Mouse (Mus musculus): ENCODE data around the gene Rps6kc1.

Gene Rps6kc1

GRCm38 (mm10) chr1:190901082-190901481 lies 10.5 kb downstream of the Rps6kc1 start:
- DNase-seq (ENCODE audit: low read depth in 2 of 2, low spot score in 2 of 2): no peak

DNA sequence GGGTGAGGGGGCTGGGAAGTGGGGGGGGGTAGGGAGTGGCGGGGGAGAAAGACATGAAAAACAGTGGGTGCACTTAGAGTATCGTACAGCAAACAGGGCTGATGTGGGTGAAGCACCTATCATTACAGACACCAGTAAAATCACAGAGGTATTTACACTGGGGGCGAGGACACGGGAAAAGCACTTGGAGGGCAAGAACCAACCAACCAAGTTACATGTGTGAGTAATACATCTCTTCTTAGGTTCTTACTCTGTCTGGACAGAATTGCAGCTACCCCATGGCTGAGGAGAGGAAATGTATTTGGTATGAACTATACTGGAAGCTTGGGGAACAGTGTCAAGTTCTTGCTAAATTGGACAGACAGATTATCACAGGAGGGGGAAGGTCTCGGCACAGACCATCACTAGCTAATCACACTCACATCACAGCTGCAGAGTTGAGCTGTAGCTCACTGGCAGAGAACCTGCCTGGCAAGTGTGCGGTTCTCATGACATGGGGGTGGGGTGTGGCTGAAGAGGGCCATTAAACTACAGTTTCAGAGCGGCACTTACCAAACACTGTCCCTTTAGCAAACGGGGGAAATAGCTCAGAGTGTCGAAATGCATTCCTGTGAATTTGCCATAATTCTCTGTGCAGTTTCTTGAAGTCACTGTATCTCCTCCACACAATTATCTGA lies 12.5 kb downstream of the Rps6kc1 start:
- DNase-seq (ENCODE audit: low read depth in 2 of 2, low spot score in 2 of 2): no peak

GRCm38 (mm10) chr1:190898186-190898585 lies 13.4 kb downstream of the Rps6kc1 start:
- no peak for DNase-seq (ENCODE audit: low read depth in 2 of 2, low spot score in 2 of 2)

DNA sequence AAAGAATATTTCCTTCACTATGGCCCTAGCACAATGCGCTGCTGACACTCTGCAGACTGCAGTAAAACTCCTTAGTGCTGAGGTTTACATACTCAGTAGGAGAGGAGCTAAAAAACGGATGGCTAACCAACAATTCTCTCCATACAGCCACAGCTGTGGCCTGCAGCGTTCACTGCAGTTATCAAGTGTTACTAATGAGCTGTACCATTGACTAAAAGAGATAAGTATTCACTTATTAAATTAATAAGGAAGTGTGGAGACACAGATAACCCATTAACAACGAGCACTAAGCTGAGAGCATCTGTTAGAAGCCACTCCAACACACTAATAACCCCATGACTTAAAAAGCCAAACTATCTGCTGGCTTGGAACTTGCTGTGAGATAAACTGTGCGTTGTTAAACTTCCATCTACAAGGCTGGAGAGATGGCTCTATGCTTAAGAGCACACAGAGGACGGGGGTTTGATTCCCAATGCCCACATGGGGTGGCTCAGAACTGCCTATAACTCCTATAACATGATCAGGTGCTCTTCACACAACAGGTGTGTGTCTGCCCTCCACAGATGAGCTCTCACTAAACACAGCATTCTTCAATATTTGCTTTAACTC lies 17.9 kb downstream of the Rps6kc1 start:
- no peak for DNase-seq (ENCODE audit: low read depth in 2 of 2, low spot score in 2 of 2)

DNA sequence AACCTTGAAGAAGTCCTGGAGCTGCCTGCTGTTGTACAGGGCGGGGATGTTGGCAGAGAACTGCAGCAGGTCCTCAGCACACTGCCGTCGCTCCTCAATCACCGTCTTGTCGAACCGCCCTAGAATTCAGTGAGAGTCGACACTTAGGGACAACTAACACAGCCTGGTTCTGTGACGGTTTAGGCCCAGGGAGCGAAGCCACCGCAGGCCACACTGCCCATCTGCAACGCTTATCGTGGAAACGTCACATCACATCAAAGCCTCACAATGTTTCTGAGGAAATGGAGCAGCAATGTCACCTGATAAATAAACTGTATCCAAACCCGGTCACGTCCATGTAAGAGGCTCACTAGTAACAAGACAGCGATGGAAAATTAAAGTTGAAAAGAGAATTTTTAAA lies 22.9 kb downstream of the Rps6kc1 start:
- no peak for DNase-seq (ENCODE audit: low read depth in 2 of 2, low spot score in 2 of 2)

DNA sequence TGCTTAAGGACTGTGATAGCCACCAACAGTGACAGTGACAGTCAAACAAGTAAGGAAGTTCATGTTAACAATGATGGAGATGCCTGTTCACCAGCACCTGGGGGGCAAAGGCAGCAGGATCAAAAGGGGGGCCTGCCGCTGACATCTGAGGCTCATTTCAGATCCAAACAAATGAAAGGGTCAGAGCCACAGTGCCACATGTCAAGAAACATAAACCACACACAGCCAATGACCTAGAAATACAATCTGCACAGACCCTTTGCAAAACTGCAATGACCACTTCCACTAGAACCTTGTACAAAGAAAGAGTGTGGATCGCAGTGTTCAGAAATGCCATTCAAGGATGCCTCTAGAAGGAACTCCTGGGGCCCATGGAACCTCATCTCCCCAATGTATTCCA lies 23.5 kb downstream of the Rps6kc1 start:
- no peak for DNase-seq (ENCODE audit: low read depth in 2 of 2, low spot score in 2 of 2)

- no peak for DNase-seq (ENCODE audit: low read depth in 2 of 2, low spot score in 2 of 2)
Observed at GRCm38 (mm10) chr1:190886014-190886413, 25.6 kb downstream of the Rps6kc1 start.

DNA sequence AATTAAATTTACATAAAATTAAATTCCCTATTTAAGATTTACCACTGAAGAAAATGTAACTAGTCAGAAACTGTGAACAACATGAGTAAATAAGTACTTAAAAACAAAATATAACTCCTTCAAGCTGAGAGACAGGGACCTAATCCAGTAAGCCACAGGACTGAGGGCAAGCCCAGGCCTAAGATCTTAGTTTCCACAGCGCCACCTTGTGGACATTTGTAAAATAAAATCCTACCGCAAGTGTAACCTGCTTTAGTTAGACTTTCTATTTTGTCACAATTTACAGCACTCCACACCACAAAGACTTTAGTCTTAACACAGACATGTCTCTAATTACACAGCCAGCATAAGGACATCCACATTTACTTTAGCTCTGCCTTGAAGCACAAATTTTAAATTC lies 30.1 kb downstream of the Rps6kc1 start:
- DNase-seq (ENCODE audit: low read depth in 2 of 2, low spot score in 2 of 2): peak; percentile 14 to 46

GRCm38 (mm10) chr1:190880638-190881037 lies 30.9 kb downstream of the Rps6kc1 start:
- DNase-seq (ENCODE audit: low read depth in 2 of 2, low spot score in 2 of 2): no peak

DNA sequence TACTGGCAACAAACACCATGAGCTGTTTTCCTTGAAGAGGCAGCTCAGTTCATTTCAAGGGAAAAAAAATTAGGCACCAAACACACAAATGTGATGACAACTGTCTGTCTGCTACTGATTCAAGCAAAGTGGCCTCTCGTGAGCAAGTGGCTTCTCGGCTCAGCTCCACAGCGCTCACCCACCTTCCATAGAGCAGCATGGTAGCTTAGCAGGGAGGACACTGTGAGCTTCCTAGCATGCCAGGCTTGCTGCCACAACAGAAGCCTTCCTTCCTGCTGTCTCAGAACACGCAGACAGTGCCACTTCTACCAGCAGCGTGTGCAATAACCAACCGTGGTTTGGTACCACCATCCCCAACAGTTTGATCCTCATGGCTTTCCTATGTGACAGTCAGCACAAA lies 35.8 kb downstream of the Rps6kc1 start:
- DNase-seq (ENCODE audit: low read depth in 2 of 2, low spot score in 2 of 2): no peak

DNA sequence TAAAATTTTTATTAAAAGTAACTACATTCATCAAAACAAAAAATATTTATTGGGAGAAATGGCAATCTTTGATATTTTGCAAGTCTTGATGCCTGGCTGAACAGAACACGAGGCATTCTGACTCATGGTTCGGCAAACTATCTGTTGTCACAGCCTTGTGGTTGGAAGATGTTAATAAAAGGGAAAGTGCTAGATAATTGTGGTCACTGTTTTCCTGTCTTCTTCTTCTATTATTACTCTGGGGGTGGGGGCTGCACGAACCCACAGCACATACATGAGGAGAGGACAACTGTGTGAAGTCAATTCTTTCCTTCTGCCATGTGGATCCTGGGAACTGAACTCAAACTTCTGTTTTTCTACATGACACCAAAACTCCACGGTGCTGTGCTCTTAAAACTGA lies 36.5 kb downstream of the Rps6kc1 start:
- DNase-seq (ENCODE audit: low read depth in 2 of 2, low spot score in 2 of 2): no peak

GRCm38 (mm10) chr1:190871068-190871467 lies 40.5 kb downstream of the Rps6kc1 start:
- no peak for DNase-seq (ENCODE audit: low read depth in 2 of 2, low spot score in 2 of 2)

DNA sequence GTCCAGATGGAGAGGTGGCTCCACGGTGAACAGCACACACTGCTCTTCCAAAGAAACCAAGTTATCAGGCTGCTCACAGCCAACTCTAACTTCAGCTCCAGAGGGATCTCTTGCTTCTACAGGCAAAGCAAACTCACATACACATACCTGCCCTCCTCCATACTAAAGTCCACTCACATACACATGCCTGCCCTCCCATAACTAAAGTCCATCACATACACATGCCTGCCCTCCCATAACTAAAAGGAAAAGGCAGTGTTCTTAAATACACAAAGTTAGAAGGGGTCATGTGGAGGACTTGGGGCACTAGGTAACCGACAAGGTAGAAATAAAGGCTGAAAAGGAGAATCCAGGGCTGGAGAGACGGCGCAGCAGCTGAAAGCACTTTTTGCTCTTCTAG lies 41.6 kb downstream of the Rps6kc1 start:
- DNase-seq (ENCODE audit: low read depth in 2 of 2, low spot score in 2 of 2): no peak

DNA sequence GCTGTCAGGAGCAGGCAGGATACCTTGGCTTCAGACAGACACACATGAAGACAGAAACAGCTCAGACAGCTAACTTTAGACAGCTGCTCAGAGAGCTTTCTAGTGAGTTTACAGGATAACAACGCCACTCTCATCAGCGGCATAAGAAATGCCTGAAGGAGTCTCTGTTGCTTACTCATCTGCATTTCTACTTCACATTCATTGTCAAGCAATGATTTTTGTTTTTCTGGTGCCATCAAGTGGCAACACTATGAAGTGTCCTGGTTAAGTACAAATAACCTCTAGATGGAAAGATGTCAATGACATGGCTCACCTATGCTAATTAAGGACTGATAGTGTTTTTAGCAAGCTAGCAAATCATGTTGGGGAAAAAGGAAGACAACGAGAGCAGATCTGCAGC lies 42.8 kb downstream of the Rps6kc1 start:
- DNase-seq (ENCODE audit: low read depth in 2 of 2, low spot score in 2 of 2): no peak

- DNase-seq (ENCODE audit: low read depth in 2 of 2, low spot score in 2 of 2): no peak
Observed at GRCm38 (mm10) chr1:190861626-190862025, 49.9 kb downstream of the Rps6kc1 start.

DNA sequence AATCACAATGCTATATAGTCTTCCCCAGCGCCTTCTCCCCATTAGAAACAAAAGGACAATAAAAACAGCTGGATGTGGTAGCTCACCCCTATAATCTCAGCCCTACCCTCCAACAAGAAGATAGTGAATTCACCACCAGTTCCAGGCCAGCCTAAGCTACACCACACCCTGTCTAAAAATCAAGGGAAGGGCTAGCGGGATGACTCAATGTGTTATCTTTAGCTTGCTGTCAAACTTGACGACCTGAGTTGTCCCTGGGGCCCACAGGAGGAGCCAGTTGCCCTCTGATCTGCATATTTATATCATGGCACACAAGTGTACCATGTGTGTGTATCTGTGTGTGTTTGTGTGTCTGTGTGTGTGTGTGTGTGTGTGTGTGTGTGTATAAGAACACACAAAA lies 57.1 kb downstream of the Rps6kc1 start:
- DNase-seq (ENCODE audit: low read depth in 2 of 2, low spot score in 2 of 2): no peak

DNA sequence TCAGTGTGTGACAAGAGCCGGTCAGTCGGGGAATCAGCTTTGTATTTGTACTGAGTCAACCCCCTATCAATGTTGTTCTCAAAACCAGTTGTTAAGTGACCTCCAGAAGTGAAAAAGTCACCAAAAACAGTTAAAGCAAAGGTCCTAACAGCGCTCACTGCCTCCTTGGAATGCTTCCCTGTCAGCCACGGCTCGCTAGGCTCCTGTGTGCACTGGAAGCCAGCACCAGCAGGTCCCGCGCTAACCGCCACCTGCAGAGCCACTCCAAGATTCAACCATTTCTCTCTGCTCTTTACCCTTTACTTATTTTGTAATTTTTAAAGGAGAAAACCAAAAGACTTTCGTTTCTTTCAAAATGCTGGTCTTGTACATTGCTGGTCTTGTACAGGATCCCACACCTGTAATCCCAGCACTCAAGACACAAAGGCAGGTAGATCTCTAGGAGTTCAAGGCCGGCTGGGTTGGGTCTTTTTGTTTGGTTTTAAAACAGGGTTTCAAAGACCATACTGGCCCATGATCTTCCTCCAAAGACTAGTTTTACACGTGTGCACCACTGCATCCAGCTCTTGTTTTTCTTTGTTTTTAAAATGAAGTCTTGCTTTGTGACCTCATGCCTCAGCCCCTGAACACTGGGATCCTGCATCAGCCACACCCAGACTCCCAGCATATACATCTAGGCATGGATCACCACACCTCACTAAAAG lies 62.3 kb downstream of the Rps6kc1 start:
- DNase-seq (ENCODE audit: low read depth in 2 of 2, low spot score in 2 of 2): no peak

- DNase-seq (ENCODE audit: low read depth in 2 of 2, low spot score in 2 of 2): no peak
Observed at GRCm38 (mm10) chr1:190848676-190849075, 62.9 kb downstream of the Rps6kc1 start.

- DNase-seq (ENCODE audit: low read depth in 2 of 2, low spot score in 2 of 2): no peak
Observed at GRCm38 (mm10) chr1:190846956-190847355, 64.6 kb downstream of the Rps6kc1 start.

DNA sequence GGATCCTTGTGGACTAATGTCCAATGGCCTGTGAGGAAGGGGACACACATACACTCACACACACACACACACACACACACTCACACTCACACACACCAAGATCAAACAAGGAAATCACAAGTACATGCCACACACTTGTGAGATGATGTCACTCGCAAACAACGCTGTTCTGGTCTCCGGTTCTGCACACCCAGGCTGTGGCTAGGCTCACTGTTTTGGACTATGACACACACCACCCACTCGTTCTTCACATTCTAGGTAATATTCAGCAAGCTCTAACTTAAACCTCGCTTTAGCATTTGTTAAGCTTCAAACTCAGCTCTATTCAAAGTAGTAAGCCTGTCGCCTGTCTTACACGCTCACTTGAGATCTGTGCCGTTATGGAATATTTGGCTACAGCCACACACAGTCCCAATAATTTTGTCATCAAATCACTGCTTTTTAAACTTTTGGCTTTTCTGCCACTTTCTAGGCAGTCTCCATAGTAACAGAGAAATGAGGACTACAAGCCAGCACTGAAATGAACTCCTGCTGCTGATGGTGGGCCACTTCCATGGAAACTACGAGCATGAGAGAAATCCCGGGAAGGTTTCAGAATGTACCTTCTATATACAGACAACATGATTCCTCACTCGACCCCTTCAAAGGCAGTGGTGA lies 65.4 kb downstream of the Rps6kc1 start:
- DNase-seq (ENCODE audit: low read depth in 2 of 2, low spot score in 2 of 2): no peak

DNA sequence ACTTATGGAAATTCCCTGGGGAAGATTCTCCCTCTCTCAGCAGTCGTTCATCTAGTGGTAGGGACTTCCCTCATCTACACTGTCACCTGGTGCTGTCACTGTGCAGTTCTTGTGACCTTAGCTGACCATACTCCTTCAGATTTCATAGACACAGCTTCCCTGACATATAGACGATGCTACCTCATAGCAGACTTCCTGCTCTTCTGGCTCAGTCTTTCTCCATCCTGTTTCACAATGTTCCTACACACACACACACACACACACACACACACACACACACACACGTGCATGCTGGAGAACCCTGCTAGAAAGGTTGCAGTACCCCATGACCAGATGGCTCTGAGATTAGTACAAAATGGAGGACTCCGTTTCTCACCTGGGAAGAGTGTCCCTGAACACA lies 66.2 kb downstream of the Rps6kc1 start:
- no peak for DNase-seq (ENCODE audit: low read depth in 2 of 2, low spot score in 2 of 2)

DNA sequence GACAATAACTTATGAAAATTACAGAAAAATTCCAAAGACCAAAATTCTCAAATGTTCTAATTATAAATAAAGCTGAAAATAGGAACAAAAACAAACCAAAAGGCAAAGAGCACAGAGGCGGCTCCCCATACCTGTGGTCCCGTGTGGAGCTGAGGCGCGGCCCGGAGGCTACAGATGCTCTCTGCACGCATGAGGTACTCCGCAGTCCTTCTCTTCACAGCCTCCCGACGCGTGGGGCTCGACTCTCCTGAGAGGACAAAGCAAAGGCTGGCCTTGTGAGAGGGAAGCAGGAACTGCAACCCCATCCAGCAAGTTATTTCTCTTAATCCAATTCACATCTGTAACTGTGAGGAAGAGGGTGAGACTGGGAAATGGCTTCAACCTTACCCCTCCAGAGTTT lies 67.2 kb downstream of the Rps6kc1 start:
- DNase-seq (ENCODE audit: low read depth in 2 of 2, low spot score in 2 of 2): no peak
